Mouse (Mus musculus): Measurements from ENCODE around the gene Kif5a. TPM values are rescaled to one million over a fixed set of nuclear protein-coding genes. Genes with fewer than 3 reads are reported as not detected.

Gene Kif5a
- total RNA-seq, 4 experiments from 2014 or later = 1,113 to 1,308 (median 1,238) TPM

DNA sequence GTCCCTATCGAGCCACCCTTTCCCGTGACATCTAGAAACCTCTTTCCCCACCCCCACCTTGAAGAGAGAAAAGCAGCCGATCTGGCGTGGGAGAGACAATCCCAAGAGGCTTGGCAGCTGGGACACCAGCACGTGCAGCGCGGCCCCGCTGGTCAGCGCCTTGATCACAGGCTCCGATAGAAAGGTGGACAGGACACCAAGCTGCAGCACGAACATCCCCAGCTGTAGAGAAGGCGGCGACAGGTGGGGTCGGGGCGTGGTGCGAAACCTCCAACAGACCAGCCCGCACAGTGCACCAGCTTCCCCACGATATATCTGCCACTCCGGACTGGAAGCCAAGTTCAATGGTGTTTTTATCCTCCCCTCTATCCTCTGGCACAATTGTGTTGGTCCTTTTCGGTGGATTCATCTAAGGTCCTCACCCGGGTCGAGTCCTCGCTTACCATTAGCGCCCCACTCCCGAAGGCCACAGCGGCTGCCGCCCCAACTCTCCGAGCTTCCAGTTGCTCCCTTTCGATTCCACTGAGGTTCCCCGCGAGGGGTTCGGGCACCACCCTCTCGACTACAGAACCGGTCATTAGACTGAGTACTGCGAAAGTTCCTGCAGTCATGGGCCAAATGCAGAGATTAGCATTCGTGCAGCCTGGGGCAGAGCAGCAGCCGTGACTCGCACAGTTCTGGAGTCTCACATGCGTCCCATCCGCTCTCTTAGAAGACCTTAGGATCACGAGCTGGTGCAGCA, 84.7 kb downstream of the Kif5a start:
- no peak for DNase-seq (ENCODE audit: low spot score in 2 of 2)

DNA sequence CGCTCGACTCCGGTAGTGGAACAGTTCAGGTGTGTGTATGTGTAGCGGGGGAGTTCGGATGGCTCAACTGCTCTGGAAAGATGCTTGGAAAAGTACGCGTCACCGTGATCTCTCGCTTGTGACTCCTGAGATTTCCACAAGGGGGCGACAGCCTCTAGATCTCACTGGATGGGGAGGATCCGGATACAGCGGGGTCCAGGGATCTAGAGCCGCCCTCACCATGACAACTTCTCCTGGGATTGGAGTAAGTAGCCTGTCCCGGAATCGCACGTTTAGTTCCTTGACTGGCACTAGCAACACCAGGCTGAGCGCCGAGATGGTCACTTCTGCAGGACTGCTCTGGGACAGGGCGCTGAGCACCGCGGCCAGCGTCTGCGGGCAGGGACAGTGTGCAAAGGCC, 85.4 kb downstream of the Kif5a start:
- DNase-seq (ENCODE audit: low spot score in 2 of 2) = no peak

DNA sequence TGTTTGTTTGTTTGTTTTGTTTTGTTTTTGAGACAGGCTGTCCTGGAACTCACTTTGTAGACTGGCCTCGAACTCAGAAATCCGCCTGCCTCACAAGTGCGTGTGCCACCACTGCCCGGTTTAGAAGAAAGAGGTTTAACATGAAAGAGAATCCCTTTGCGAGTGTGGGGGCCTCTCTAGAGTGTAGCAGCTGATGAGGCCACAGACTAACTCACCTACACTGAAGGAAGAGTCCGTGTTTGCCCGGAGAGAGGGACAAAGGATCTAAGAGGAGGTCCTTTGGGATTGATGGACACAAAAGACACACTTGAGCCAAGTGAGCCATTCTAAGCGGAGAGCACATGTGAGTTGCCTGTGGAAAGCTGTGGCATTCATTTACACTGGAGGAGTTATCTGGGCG, 85.9 kb downstream of the Kif5a start:
- no peak for DNase-seq (ENCODE audit: low spot score in 2 of 2)

DNA sequence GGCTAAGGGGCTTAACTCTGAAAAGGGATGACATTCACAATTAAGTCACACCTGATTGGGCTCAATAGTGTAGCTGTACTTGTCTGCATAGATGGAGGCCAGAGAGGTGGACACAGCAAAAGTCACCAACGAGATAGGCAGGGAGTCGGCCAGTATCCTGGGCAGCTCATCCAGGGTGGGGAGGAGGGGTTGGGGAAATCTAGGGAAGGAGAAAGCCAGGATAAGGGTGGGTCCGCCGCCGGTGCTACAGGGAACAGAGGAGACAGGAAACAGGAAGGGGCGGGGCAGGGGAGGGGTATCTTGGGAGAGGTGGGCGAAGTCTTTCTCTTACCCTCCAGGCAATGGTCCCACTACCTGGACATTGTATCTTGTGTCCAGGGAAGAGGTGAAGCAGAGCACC, 86.4 kb downstream of the Kif5a start:
- DNase-seq (ENCODE audit: low spot score in 2 of 2) = no peak

DNA sequence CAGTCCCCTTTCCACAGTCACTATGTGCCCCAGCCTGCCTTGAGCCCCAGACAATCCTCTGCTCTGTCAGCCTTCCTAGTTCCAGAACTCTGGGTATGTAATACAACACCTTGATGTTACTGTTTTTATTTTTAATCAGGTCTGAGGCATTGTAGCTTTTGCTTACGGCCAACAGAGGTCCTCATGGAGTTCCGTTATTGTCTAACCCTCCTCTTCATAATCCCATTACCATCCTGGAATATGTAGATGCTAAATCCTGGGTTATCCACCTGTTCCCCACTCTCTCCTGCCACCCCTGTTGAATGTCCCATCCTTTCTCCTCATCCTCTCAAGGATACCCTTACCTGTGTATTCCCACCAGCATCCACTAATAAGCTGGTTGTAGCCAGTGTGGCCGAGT, 86.9 kb downstream of the Kif5a start:
- no peak for DNase-seq (ENCODE audit: low spot score in 2 of 2)

Other genes with a start within 250 kb of the Kif5a start
- 10 to 100 TPM; 22.8 to 36.1 (median 30.0) TPM for gene Tsfm, start 232.5 kb downstream of the Kif5a start, total RNA-seq (2022)
- gene Mettl1, start 221.9 kb downstream of the Kif5a start, total RNA-seq (2022) = 10 to 100 TPM; 10.4 to 11.8 (median 11.2) TPM
- gene Eef1akmt3, start 221.8 kb downstream of the Kif5a start, total RNA-seq (2022) = under 1 TPM in 3 of 4 experiments, not detected in 1; 0.11 to 0.30 (median 0.14) TPM
- under 1 TPM; 0.30 to 0.46 (median 0.41) TPM for gene Cyp27b1, start 215.1 kb downstream of the Kif5a start, total RNA-seq (2022)
- gene March9, start 203.2 kb downstream of the Kif5a start, total RNA-seq (2022) = 10 to 100 TPM; 19.8 to 21.5 (median 21.2) TPM
- gene Cdk4, start 199.8 kb downstream of the Kif5a start, total RNA-seq (2022) = 10 to 100 TPM; 79.8 to 91.4 (median 85.4) TPM
- gene Tspan31, start 193.1 kb downstream of the Kif5a start, total RNA-seq (2022) = 10 to 100 TPM; 60.9 to 63.2 (median 62.1) TPM
- gene Agap2, start 188.1 kb downstream of the Kif5a start, total RNA-seq (2022) = 100 to 1,000 TPM; 595 to 685 (median 631) TPM
- gene Os9, start 142.2 kb downstream of the Kif5a start, total RNA-seq (2022) = 100 to 1,000 TPM; 112 to 130 (median 122) TPM
- gene B4galnt1, start 98.1 kb downstream of the Kif5a start, total RNA-seq (2022) = 100 to 1,000 TPM; 105 to 118 (median 112) TPM
- gene Slc26a10, start 82.7 kb downstream of the Kif5a start, total RNA-seq (2022) = 1 to 10 TPM; 5.8 to 7.4 (median 6.9) TPM
- gene Arhgef25, start 73.3 kb downstream of the Kif5a start, total RNA-seq (2022) = 100 to 1,000 TPM; 153 to 178 (median 174) TPM
- gene Dtx3, start 67.6 kb downstream of the Kif5a start, total RNA-seq (2022) = 100 to 1,000 TPM; 211 to 218 (median 216) TPM
- gene Pip4k2c, start 51.8 kb downstream of the Kif5a start, total RNA-seq (2022) = 100 to 1,000 TPM; 104 to 112 (median 106) TPM
- 100 to 1,000 TPM; 254 to 263 (median 254) TPM for gene Dctn2, start 3.0 kb upstream of the Kif5a start, total RNA-seq (2022)
- gene Mbd6, start 25.7 kb upstream of the Kif5a start, total RNA-seq (2022) = 10 to 100 TPM; 32.5 to 53.7 (median 44.4) TPM
- 10 to 100 TPM; 54.2 to 61.3 (median 56.8) TPM for gene Mars, start 48.4 kb upstream of the Kif5a start, total RNA-seq (2022)
- gene Arhgap9, start 58.6 kb upstream of the Kif5a start, total RNA-seq (2022) = 1 to 10 TPM in 2 of 4 experiments, under 1 TPM in 2; 0.74 to 2.6 (median 1.6) TPM
- 1 to 10 TPM; 2.9 to 5.4 (median 3.2) TPM for gene Gli1, start 78.6 kb upstream of the Kif5a start, total RNA-seq (2022)
- under 1 TPM; 0.09 to 0.18 (median 0.16) TPM for gene Inhbe, start 91.1 kb upstream of the Kif5a start, total RNA-seq (2022)
- gene Inhbc, start 107.1 kb upstream of the Kif5a start, total RNA-seq (2022) = not detected
- gene R3hdm2, start 117.0 kb upstream of the Kif5a start, total RNA-seq (2022) = 100 to 1,000 TPM; 247 to 279 (median 255) TPM
- 1 to 10 TPM; 2.3 to 4.5 (median 3.0) TPM for gene Stac3, start 238.3 kb upstream of the Kif5a start, total RNA-seq (2022)